Mouse (Mus musculus) lung, embryonic 14.5 days (tissue): Measurements from ENCODE around the gene Abl2. TPM values are rescaled to one million over a fixed set of nuclear protein-coding genes. Genes with fewer than 3 reads are reported as not detected.
A peak's percentile ranks its signal among the peaks of the same experiment; 100 is the strongest.

ENCODE experiments used
- ATAC-seq: fragments of 200-750 bp; cut with Nextera tagmentation; 2 replicates; pipeline ENCODE4 v1.8.0; 2017; ENCODE audit warnings: mild to moderate bottlenecking, moderate TSS enrichment, moderate library complexity; ENCODE audit not compliant: insufficient read depth
- DNase-seq: peaks from one replicate; pipeline ENCODE4 v3.0.0-alpha.2; 2015
- H3K27ac ChIP-seq: fragments of 300-500 bp; sonication (generic); 2 replicates; pipeline ENCODE4 v1.5.1; 2014; ENCODE audit warnings: low read depth, mild to moderate bottlenecking, moderate library complexity
- H3K27me3 ChIP-seq: fragments of 300-500 bp; sonication (generic); 2 replicates; pipeline ENCODE4 v1.6.1; 2014; ENCODE audit warnings: low read length, control low read depth; ENCODE audit not compliant: insufficient read depth
- H3K36me3 ChIP-seq: fragments of 300-500 bp; sonication (generic); 2 replicates; pipeline ENCODE4 v1.6.1; 2014; ENCODE audit warnings: control low read depth; ENCODE audit not compliant: insufficient read depth
- H3K4me1 ChIP-seq: fragments of 300-500 bp; sonication (generic); 2 replicates; pipeline ENCODE4 v1.6.1; 2014; ENCODE audit warnings: antibody characterized with exemption, control low read depth; ENCODE audit not compliant: insufficient read depth
- H3K4me2 ChIP-seq: fragments of 300-500 bp; sonication (generic); 2 replicates; pipeline ENCODE4 v1.6.1; 2014; ENCODE audit warnings: mild to moderate bottlenecking
- H3K4me3 ChIP-seq: fragments of 300-500 bp; sonication (generic); 2 replicates; pipeline ENCODE4 v1.5.1; 2014; ENCODE audit warnings: low read depth, low read length
- H3K9ac ChIP-seq: fragments of 300-500 bp; sonication (generic); 2 replicates; pipeline ENCODE4 v1.6.1; 2014
- H3K9me3 ChIP-seq: fragments of 300-500 bp; sonication (generic); 2 replicates; pipeline ENCODE4 v1.6.1; 2016; ENCODE audit warnings: low read depth, low read length, control low read depth
- CTCF ChIP-seq: IDR thresholded peaks from 2 replicates; pipeline ENCODE4 v1.5.1; 2016; ENCODE audit warnings: antibody characterized with exemption, low read depth
- whole genome bisulfite sequencing: fragments of 180-500 bp; shearing (Covaris S2); extraction: QIAGEN DNeasy Blood & Tissue Kit; methylation state at CpG from one replicate; pipeline ENCODE4 v1.1.7; 2014; 5-methylcytosine and 5-hydroxymethylcytosine counted together
- polyA plus RNA-seq: library from polyadenylated mRNA; unstranded; fragments of >200 nt; fragmentation: Nextera tagmentation; extraction: Ambion mirVana; gene quantifications from 2 replicates; pipeline ENCODE4 v1.2.1, GENCODE M21; 2014

Gene Abl2
- polyA plus RNA-seq, 1 experiment from 2014 or later = 6.2 TPM

DNA sequence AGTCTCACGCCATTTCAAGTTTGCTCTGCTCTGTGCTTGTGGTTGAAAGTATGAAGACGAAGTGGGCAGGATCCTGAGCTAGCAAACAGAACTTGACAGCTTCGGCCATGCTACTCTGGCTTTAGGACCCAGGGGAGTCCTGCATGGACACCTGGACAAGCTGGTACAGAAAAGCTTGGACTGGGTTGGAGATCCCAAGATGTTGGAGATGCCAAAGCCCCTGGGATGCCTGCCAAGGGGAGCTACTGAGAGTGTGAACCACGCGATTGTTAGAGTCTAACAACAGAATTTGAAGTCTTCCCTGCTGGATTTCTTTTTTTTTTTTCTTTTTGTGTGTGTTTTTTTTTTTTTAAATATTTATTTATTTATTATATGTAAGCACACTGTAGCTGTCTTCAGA, 118.0 kb downstream of the Abl2 start:
- TF ChIP-seq CTCF = no peak
- WGBS = 70% methylated on average over 5 of the region's 5 CpGs
- DNase-seq = peak; percentile 28
- ATAC-seq = no peak
- H3K4me1 ChIP-seq = peaks cover 3% of the 10 kb centered on the region; the same call in 1 of the 2 replicates
- H3K4me2 ChIP-seq = no peak overlapping the region
- no peaks in the 10 kb centered on the region for H3K27me3 ChIP-seq
- no peaks in the 10 kb centered on the region for H3K9me3 ChIP-seq
- peaks cover 15% of the 10 kb centered on the region for H3K36me3 ChIP-seq
- H3K4me3 ChIP-seq = no peak overlapping the region
- H3K27ac ChIP-seq = no peak overlapping the region
- no peak overlapping the region for H3K9ac ChIP-seq

- 87% methylated on average over 3 of the region's 3 CpGs for WGBS
- Histone ChIP-seq H3K9ac (no peak overlapping the region), H3K27me3 (no peaks in the 10 kb centered on the region), H3K4me1 (peaks cover 3% of the 10 kb centered on the region; the same call in 1 of the 2 replicates), H3K4me2 (no peak overlapping the region), H3K9me3 (no peaks in the 10 kb centered on the region), H3K27ac (no peak overlapping the region), H3K36me3 (peaks cover 15% of the 10 kb centered on the region), H3K4me3 (no peak overlapping the region)
- ATAC-seq (no peak), DNase-seq (no peak)
- TF ChIP-seq CTCF = no peak
These were observed 118.6 kb downstream of the Abl2 start for GRCm38 (mm10) chr1:156677230-156677629.

- TF ChIP-seq CTCF = no peak
- H3K36me3 ChIP-seq = peaks cover 27% of the 10 kb centered on the region
- H3K4me2 ChIP-seq = no peak overlapping the region
- H3K27ac ChIP-seq = no peak overlapping the region
- no peak overlapping the region for H3K4me3 ChIP-seq
- no peak overlapping the region for H3K9ac ChIP-seq
- WGBS = 81% methylated on average over 9 of the region's 9 CpGs
- H3K27me3 ChIP-seq = no peaks in the 10 kb centered on the region
- no peak for ATAC-seq
- no peaks in the 10 kb centered on the region for H3K9me3 ChIP-seq
- no peak for DNase-seq
- H3K4me1 ChIP-seq = no peaks in the 10 kb centered on the region
These were observed 121.0 kb downstream of the Abl2 start for GRCm38 (mm10) chr1:156679599-156679998.

GRCm38 (mm10) chr1:156686025-156686661, 127.6 kb downstream of the Abl2 start:
- no peak overlapping the region for H3K4me3 ChIP-seq
- H3K4me2 ChIP-seq = no peak overlapping the region
- no peak for DNase-seq
- H3K9ac ChIP-seq = no peak overlapping the region
- no peaks in the 10 kb centered on the region for H3K27me3 ChIP-seq
- H3K4me1 ChIP-seq = no peaks in the 10 kb centered on the region
- TF ChIP-seq CTCF = no peak
- 74% methylated on average over 7 of the region's 7 CpGs for WGBS
- no peaks in the 10 kb centered on the region for H3K9me3 ChIP-seq
- no peak overlapping the region for H3K27ac ChIP-seq
- H3K36me3 ChIP-seq = peaks cover 79% of the 10 kb centered on the region
- ATAC-seq = no peak

Other genes starting within 250 kb of the Abl2 start
- gene Nphs2, start 248.1 kb upstream of the Abl2 start, polyA plus RNA-seq = not detected in 2 replicates
- 926 and 939 TPM in 2 replicates for gene Gm2000, start 192.7 kb upstream of the Abl2 start, polyA plus RNA-seq
- 0.12 and 0.50 TPM in 2 replicates for gene Axdnd1, start 137.6 kb upstream of the Abl2 start, polyA plus RNA-seq
- 36.8 and 37.7 TPM in 2 replicates for gene Soat1, start 84.5 kb upstream of the Abl2 start, polyA plus RNA-seq
- gene Gm10031, start 34.8 kb upstream of the Abl2 start, polyA plus RNA-seq = 0.42 and 0.85 TPM in 2 replicates
- 8.3 and 8.7 TPM in 2 replicates for gene Tor3a, start 115.6 kb downstream of the Abl2 start, polyA plus RNA-seq
- 29.5 and 31.1 TPM in 2 replicates for gene Fam20b, start 160.3 kb downstream of the Abl2 start, polyA plus RNA-seq